Mouse (Mus musculus) myocyte (in vitro differentiated cells): Measurements from ENCODE around the gene Pla2g4e.

Experiments used
- POLR2A ChIP-seq: IDR thresholded peaks from one replicate; pipeline ENCODE4 v1.6.1; 2011; ENCODE audit warnings: low read depth, mild to moderate bottlenecking, control low read depth, moderate library complexity; ENCODE audit not compliant: insufficient read length
- POLR2AphosphoS2 ChIP-seq: IDR thresholded peaks from one replicate; pipeline ENCODE4 v1.6.1; 2011; ENCODE audit warnings: low read depth, control low read depth; ENCODE audit not compliant: insufficient read length
- TCF12 ChIP-seq: IDR thresholded peaks from one replicate; pipeline ENCODE4 v1.6.1; 2011; ENCODE audit warnings: mild to moderate bottlenecking, control low read depth; ENCODE audit not compliant: poor library complexity, insufficient read depth, severe bottlenecking

DNA sequence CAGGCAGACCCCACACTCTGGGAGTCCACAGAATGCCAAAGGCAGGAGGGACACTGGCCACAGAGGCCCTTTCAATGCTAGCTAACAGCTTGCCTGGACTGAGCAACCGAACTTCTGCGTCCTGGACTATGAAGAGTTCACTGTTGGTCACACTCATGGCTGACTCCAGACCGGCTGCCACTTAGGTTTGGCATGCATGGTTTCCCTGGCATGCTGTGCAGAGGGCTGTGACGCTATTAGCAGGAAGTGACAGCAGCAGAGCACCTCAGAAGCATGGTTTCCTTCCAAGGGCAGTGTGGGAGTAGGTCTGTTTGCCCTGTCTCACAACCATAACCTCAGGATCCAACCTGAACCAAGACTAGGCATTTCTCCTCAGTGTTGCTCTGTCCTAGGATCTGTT lies 118.7 kb downstream of the Pla2g4e start:
- no peak for TF ChIP-seq POLR2A
- TF ChIP-seq TCF12, result no peak
- no peak for TF ChIP-seq POLR2AphosphoS2
